Mouse (Mus musculus) forebrain, embryonic 10.5 days (tissue): ENCODE measurements around the gene Adprhl1. TPM values are rescaled to one million over a fixed set of nuclear protein-coding genes. Genes with fewer than 3 reads are reported as not detected.

ENCODE experiments used
- DNase-seq: peaks from one replicate; pipeline ENCODE4 v3.0.0-alpha.2; 2017; ENCODE audit warnings: low spot score; ENCODE audit errors: extremely low spot score
- H3K27ac ChIP-seq: fragments of 300-500 bp; sonication (generic); 2 replicates; pipeline ENCODE4 v1.5.1; 2016; ENCODE audit warnings: mild to moderate bottlenecking
- H3K27me3 ChIP-seq: fragments of 300-500 bp; sonication (generic); 2 replicates; pipeline ENCODE4 v1.6.1; 2016; ENCODE audit warnings: mild to moderate bottlenecking; ENCODE audit not compliant: poor library complexity, severe bottlenecking
- H3K36me3 ChIP-seq: fragments of 300-500 bp; sonication (generic); replicated peaks from 2 replicates; pipeline ENCODE4 v1.6.1; 2016; ENCODE audit warnings: mild to moderate bottlenecking, moderate library complexity
- H3K4me1 ChIP-seq: fragments of 300-500 bp; sonication (generic); 2 replicates; pipeline ENCODE4 v1.6.1; 2016
- H3K4me3 ChIP-seq: fragments of 300-500 bp; sonication (generic); 2 replicates; pipeline ENCODE4 v1.5.1; 2016; ENCODE audit warnings: mild to moderate bottlenecking, moderate library complexity
- H3K9me3 ChIP-seq: fragments of 300-500 bp; sonication (generic); 2 replicates; pipeline ENCODE4 v1.6.1; 2016; ENCODE audit warnings: mild to moderate bottlenecking, moderate library complexity
- WGBS: fragments of 180-500 bp; shearing (Covaris S2); methylation state at CpG from one replicate; pipeline ENCODE4 v1.1.7; 2016; 5-methylcytosine and 5-hydroxymethylcytosine counted together
- polyA plus RNA-seq: library from polyadenylated mRNA; unstranded; fragments of >200 nt; fragmentation: Nextera tagmentation; extraction: Ambion mirVana; gene quantifications from 2 replicates; pipeline ENCODE4 v1.2.1, GENCODE M21; 2016

Adprhl1 gene
- polyA plus RNA-seq, 1 experiment from 2014 or later = not detected

DNA sequence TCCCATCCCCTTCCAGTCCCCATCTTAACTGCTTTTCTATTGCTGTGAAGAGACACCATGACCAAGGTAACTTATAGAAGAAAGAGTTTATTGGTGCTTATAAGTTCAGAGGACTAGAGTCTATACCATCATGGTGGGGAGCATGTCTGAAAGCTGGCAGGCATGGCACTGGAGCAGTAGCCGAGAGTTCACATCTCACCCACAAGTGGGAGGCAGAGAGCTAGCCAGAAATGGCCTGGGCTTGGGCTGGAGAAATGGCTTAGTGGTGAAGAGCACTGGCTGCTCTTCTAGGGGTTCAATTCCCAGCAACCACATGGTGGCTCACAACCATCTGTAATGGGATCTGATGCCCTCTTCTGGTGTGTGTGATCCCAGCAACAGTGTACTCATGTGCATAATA is 50.5 kb downstream of the Adprhl1 start:
- no peaks in the 10 kb centered on the region for H3K36me3 ChIP-seq
- no peaks in the 10 kb centered on the region for H3K9me3 ChIP-seq
- no peak overlapping the region for H3K27ac ChIP-seq
- peaks cover 52% of the 10 kb centered on the region for H3K27me3 ChIP-seq
- WGBS = 57% methylated on average over 1 of the region's 1 CpGs
- H3K4me3 ChIP-seq = no peak overlapping the region
- H3K4me1 ChIP-seq = peaks cover 28% of the 10 kb centered on the region
- DNase-seq = no peak

DNA sequence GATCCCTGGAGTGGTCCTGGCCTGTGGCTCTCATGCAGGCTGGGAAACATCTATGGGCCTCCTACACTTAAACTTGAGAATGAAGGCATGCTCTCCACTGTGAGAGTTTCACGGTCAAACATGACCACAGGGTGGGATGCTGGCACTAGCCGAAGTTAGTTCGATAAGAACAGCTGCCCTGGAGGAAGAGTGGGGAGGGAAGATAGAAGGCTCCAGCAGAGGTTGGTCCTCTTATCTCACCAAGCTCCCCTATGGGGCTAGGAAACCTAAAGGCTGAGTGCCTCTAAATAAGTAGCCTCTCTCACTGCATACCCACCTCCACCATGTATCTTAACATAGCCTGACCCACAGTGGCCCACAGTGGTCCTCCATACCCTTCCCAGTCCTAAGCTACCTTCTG is 51.2 kb downstream of the Adprhl1 start:
- Histone ChIP-seq H3K4me3 (no peak overlapping the region), H3K36me3 (no peaks in the 10 kb centered on the region), H3K4me1 (peaks cover 28% of the 10 kb centered on the region), H3K27me3 (peaks cover 56% of the 10 kb centered on the region), H3K9me3 (no peaks in the 10 kb centered on the region), H3K27ac (no peak overlapping the region)
- WGBS = 90% methylated on average over 3 of the region's 3 CpGs
- DNase-seq = no peak

DNA sequence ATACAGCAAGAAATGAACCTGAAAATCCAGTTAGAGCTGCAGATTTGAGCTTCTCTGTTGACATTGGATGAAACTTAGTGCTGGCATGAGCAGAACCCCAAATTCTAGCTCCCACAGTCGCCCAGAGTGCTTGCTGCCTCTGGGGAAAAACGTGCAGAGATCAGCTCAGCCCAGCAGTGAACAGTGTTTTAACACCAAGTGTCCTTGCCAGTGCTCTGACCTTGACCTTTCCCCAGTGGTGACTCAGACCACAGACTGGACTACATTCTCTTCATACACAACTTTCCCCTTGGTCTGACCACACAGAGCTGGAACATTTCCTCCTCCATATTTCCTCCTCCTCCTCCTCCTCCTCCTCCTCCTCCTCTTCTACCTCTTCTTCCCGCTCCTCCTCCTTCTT is 51.9 kb downstream of the Adprhl1 start:
- Histone ChIP-seq H3K27ac (no peak overlapping the region), H3K9me3 (no peaks in the 10 kb centered on the region), H3K4me1 (peaks cover 28% of the 10 kb centered on the region), H3K4me3 (0 out of 2 replicates have a peak overlapping the region, but pooled peaks have one; percentile 86), H3K36me3 (no peaks in the 10 kb centered on the region), H3K27me3 (peaks cover 56% of the 10 kb centered on the region)
- DNase-seq = no peak
- 51% methylated on average over 3 of the region's 3 CpGs for WGBS

DNA sequence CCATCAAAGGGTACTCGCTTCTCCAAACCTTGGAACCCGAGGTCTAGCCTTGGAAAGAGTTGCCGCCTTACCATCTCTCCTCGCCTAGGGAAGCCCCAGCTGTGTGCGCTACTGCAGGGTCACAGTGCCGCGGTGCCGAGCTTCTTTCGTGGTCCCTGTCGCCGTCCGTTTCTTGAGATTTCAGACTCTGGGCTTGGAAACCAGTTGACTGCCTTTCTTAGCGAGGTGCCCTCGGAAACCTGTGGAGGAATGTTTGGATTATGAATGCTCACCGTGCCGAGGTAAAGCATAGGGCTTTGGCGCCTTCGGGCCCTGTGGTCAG is 53.0 kb downstream of the Adprhl1 start:
- Histone ChIP-seq H3K27ac (no peak overlapping the region), H3K4me3 (peak overlapping the region; percentile 86), H3K36me3 (no peaks in the 10 kb centered on the region), H3K4me1 (peaks cover 23% of the 10 kb centered on the region), H3K9me3 (no peaks in the 10 kb centered on the region), H3K27me3 (peaks cover 56% of the 10 kb centered on the region)
- DNase-seq = no peak
- WGBS = 1% methylated on average over 18 of the region's 18 CpGs

DNA sequence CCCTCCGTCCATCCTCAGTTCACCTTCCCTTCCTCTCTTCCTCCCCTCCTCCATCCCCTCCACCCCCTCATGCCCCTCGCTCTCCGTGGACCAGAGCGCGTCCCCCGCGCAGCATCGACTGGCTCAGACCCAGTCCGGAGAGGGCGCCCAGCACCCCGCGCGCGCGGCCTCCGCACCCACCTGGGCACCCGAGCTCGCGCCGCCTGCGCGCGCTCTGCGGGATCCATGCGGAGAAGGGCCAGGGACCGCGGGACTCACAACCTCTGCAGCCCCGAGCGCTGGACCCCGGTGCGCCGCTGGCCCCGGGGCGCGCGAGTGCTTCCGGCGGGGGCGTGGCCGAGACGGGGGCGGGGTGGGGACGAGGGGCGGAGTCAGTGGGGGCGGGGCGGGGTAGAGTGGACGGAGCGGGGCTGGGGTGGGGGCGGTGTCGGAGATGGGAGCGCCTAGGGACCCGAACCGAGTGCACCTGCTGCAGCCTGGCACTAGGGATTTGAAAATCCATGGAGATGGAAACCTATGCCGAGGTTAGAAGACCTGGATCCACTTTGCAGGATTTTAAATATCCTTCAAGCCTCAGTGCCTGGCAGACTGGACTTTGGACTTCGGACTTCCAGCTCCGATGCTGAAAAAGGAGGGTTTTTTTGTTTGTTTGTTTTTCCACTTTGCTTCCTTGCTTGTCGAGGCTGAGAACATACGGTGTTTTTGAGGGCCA is 53.5 kb downstream of the Adprhl1 start, which contains the start of gene Grtp1:
Grtp1 (minus strand) TSS at position 320 of the 712 bp plus-strand sequence.
- Histone ChIP-seq H3K4me3 (peak within 1 kb of the TSS; percentile 86), H3K9me3 (no peaks in the 10 kb centered on the region), H3K27me3 (peaks cover 59% of the 10 kb centered on the region), H3K36me3 (no peaks in the 10 kb centered on the region), H3K4me1 (peaks cover 23% of the 10 kb centered on the region), H3K27ac (peak within 1 kb of the TSS; percentile 83)
- DNase-seq = peak; percentile 77
- WGBS = under 1% methylated on average over 57 of the region's 58 CpGs

DNA sequence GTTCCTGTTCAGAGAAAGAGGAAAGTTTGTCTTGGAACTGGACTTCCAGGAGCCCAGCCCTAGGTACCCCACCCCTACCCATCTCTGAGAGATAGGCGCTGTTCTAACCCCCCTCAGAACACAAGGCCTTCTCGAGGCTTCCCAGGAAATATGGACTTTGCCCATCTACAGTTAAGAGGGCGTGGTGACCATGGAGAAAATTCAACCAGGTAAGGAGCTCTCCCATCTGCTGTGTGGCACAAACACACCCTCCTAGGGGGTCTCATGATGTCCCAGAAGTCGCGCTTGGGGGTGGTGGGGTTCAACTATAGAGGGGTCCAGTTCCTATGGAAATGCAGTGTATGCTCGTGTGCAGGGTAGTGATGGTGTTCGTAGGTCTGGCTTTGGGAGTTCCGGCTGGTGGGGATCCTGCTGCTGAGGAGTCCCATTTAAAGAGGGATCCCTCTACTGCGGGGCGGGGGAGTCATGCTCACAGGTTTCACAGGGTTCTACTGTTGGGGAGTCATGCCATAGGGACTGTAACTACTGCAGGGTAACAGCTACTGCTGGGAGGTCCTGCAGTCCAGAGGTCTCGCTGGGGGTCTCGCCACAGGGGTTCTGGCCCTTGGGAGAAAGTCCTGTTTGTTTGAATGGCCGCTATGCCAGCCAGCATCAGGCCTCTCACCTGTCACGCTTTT is 54.4 kb downstream of the Adprhl1 start:
- Histone ChIP-seq H3K27me3 (peaks cover 59% of the 10 kb centered on the region), H3K9me3 (no peaks in the 10 kb centered on the region), H3K36me3 (no peaks in the 10 kb centered on the region), H3K4me3 (peak overlapping the region; percentile 86), H3K4me1 (peaks cover 29% of the 10 kb centered on the region), H3K27ac (peak overlapping the region; percentile 83)
- 23% methylated on average over 14 of the region's 14 CpGs for whole genome bisulfite sequencing
- no peak for DNase-seq

DNA sequence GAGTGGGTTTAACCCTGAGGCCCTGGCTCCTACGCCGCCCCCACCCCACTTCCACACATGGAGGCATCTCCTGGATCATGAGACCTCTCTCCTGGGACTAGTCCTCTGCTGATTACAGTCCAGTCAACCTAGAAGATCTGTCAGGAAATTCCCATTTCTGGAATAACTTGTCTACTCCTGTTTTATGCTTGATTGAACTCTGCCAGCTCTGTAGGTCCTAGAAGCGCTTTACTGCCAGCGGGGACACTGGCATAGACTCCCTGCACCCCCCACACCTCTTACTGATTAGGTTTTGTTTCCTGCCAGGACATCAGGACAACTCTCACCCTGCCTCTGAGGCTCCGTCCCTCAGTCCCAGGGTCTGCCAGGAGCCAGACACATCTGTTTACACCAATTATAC is 56.5 kb downstream of the Adprhl1 start:
- Histone ChIP-seq H3K4me1 (peaks cover 34% of the 10 kb centered on the region), H3K36me3 (no peaks in the 10 kb centered on the region), H3K27me3 (peaks cover 47% of the 10 kb centered on the region), H3K9me3 (no peaks in the 10 kb centered on the region), H3K27ac (no peak overlapping the region), H3K4me3 (no peak overlapping the region)
- WGBS = 87% methylated on average over 5 of the region's 5 CpGs
- no peak for DNase-seq

DNA sequence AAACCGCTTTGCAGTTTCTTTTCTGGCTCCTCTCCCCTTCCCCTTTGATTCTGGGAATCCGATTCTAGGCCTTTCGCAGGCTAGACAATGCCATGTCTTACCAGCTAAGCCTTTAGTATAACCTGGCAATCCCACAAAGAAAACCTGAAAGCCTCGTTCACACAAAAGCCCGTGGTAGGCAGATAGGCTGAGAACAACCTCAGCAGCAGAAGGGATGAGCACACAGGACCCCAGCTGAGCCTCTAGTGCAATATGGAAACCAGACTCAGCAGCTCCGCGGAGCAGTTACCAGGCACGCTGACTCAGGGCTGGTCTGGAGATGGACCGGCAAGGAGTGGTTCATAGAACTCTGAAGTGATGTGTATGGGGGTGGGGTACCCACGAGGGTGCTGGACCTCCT is 59.1 kb downstream of the Adprhl1 start:
- WGBS = 19% methylated on average over 10 of the region's 10 CpGs
- no peak for DNase-seq
- Histone ChIP-seq H3K4me1 (peaks cover 17% of the 10 kb centered on the region), H3K4me3 (peak overlapping the region; percentile 20; the same call in 1 of the 2 replicates), H3K9me3 (no peaks in the 10 kb centered on the region), H3K27ac (peak overlapping the region; percentile 56; the same call in 1 of the 2 replicates), H3K36me3 (0 out of 2 replicates have a peak, but pooled peaks cover 3% of the 10 kb centered on the region), H3K27me3 (peaks cover 20% of the 10 kb centered on the region)

DNA sequence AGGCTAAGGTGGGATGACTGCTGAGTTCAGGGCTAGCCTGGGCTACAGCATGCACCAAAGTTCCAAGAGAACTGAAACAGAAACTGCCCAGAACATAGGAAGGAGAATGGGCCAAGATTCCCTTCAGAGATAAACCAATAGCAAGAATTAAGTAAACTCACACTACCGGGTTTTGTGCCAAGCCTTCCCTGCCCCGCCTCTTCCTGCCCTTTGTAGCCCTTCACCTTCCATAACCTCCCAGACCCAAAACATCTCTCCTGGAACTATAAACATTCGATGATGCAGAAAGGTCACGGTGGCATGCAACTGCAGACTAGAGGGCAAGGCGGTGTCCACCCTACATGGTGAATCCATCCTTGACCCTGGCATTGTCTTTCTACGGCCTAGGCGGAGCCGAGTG is 63.7 kb downstream of the Adprhl1 start:
- WGBS = 94% methylated on average over 8 of the region's 8 CpGs
- peaks cover 31% of the 10 kb centered on the region for H3K36me3 ChIP-seq
- H3K9me3 ChIP-seq = no peaks in the 10 kb centered on the region
- DNase-seq = no peak
- H3K4me1 ChIP-seq = peaks cover 11% of the 10 kb centered on the region
- H3K27me3 ChIP-seq = no peaks in the 10 kb centered on the region
- no peak overlapping the region for H3K27ac ChIP-seq
- no peak overlapping the region for H3K4me3 ChIP-seq

DNA sequence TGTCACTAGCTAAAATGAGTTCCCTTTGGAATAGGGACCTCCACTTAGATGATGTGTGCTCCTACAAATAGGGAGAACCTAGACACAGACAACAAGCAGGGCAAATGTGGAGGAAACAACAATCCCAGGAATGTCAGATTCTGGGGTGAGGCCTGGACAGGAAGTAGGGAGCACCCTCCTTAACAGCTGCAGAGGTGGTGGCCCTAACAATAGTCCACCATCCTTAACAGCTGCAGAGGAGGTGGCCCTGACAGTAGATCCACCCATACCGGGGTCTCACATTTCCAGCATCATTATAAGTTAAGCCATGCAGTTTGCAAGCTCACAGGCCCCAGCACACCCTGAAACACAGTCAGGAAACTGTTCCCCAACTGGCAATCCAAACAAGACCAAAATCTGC is 65.1 kb downstream of the Adprhl1 start:
- Histone ChIP-seq H3K27ac (no peak overlapping the region), H3K27me3 (no peaks in the 10 kb centered on the region), H3K36me3 (peaks cover 43% of the 10 kb centered on the region), H3K9me3 (no peaks in the 10 kb centered on the region), H3K4me3 (no peak overlapping the region), H3K4me1 (no peaks in the 10 kb centered on the region)
- DNase-seq = no peak
- WGBS = 85% methylated on average over 1 of the region's 1 CpGs

DNA sequence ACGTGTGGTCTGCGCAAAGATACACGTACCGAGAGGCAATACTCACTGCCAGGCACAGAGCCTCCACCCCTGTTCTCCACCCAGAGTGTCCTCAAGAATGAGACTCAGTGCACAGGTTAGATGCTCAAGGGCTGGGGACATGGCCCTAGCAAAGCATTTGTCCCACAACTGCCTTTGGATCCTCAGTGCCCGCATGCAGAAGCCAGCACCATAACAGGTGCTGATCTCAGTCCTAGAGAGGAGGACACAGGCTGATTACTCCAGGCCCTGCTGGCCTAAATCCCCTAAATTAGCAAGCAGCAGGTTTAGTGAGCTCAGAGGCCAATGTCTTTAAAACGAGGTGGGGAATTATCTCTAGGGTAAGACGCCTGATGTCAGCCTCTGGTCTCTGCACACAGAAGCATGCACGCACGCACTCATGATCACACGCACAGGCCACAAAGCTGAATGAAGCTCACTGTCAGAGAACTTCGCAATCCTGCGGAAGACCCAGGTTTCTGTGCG is 65.9 kb downstream of the Adprhl1 start:
- Histone ChIP-seq H3K9me3 (no peaks in the 10 kb centered on the region), H3K27me3 (no peaks in the 10 kb centered on the region), H3K4me3 (no peak overlapping the region), H3K27ac (no peak overlapping the region), H3K36me3 (peaks cover 48% of the 10 kb centered on the region), H3K4me1 (no peaks in the 10 kb centered on the region)
- WGBS = 88% methylated on average over 13 of the region's 13 CpGs
- no peak for DNase-seq

DNA sequence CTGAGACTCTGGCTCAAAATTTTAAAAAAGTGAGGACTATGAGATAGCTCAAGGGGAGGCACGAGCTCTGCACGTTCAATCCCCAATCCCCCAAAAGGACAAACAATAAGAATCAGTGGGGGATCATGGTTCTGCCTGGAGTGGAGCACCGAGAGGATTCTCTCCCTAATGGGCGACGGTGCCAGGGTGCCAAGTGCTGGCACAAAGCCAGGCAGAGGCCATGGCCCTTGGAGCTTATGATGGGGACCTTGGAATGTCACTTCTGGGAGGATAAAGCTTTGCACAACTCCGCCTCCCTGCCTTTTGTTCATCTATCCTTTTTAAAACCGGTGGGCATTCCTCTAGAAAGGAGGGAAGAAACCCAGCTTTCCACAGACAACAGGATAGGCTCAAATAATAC is 66.3 kb downstream of the Adprhl1 start:
- Histone ChIP-seq H3K27me3 (no peaks in the 10 kb centered on the region), H3K27ac (no peak overlapping the region), H3K4me3 (no peak overlapping the region), H3K4me1 (no peaks in the 10 kb centered on the region), H3K9me3 (no peaks in the 10 kb centered on the region), H3K36me3 (peaks cover 52% of the 10 kb centered on the region)
- 68% methylated on average over 7 of the region's 7 CpGs for WGBS
- DNase-seq = no peak

DNA sequence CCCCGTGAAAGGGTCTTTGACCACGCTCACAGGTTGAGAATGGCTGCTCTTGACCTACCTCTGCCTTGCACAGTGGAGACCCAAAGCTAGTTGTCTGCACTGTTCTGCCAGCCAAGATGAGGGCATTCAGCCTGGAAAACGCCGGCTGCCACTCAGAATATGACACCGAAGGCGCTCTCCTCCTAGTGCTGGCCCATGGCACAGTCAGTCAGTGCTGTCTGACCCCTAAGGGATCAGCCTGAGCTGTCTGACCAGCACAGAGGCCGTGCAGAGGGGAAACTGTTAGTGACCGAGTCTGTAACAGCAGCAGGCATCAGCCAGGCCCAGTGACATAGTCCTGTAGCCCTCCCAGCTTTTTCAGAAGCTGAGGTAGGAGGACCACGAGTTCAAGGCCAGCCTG is 66.7 kb downstream of the Adprhl1 start:
- Histone ChIP-seq H3K9me3 (no peaks in the 10 kb centered on the region), H3K27me3 (no peaks in the 10 kb centered on the region), H3K27ac (no peak overlapping the region), H3K4me1 (no peaks in the 10 kb centered on the region), H3K4me3 (no peak overlapping the region), H3K36me3 (peaks cover 52% of the 10 kb centered on the region)
- DNase-seq = no peak
- 85% methylated on average over 9 of the region's 9 CpGs for WGBS
